Mouse (Mus musculus): Measurements from ENCODE around the gene Map3k1.

GRCm38 (mm10) chr13:111829473-111829872 lies 20.7 kb upstream of the Map3k1 start:
- TF ChIP-seq GATA1 (IDR thresholded peaks at IDR 0.05; ENCODE audit: borderline replicate concordance, low read length) = no peak
- no peak for TF ChIP-seq FLI1 (IDR thresholded peaks at IDR 0.05; ENCODE audit: low read length)
